Mouse (Mus musculus): Measurements from ENCODE around the gene Fbxo34.
A peak's percentile ranks its signal among the peaks of the same experiment; 100 is the strongest.
"Not testable (repeated sequence)": the region's sequence is repeated elsewhere in the genome, so short reads cannot be mapped to it uniquely, and the experiment has no call there.

Fbxo34 gene

GRCm38 (mm10) chr14:47563106-47563505 lies 112.9 kb downstream of the Fbxo34 start:
- DNase-seq = peak; percentile 61 to 73

DNA sequence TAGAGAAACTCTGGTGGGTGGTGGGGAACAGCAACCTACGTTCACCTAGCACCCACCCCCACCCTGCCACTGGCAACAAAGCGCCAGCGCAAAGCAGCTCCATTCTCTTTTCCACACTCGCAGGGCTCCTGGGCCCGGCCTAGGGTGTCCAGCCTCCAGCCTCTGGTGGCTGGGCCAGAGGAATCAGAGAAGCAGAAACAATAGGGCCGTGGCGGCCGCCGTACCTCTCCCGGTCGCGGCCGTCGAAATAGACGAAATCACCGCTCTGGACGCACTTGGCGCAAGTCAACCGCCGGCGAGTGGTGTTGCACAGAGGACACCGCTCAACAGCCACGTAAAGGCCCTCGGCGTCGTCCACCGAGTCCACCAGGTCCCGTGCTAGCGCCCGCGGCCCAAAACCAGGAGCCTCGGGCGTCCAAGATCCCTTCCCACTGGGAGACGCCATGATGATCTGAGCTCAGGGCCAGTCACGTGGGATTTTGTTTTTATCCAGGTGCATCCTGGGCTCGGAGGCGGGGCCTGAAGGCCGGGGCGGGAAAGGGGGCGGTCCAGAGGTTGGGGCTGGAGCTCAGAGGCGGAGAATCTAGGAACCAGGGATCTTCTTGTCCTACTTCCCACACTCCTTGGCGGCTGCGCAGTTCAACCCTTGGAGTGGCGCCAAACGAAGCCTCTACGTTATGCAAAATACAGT lies 117.9 kb downstream of the Fbxo34 start:
- peak; percentile 98 to 99 for DNase-seq

- DNase-seq = not testable (repeated sequence)
Measured at GRCm38 (mm10) chr14:47570549-47570948, 120.3 kb downstream of the Fbxo34 start, which contains the start of gene Atg14. Gene Atg14 (minus strand): TSS chr14:47570649.

GRCm38 (mm10) chr14:47572707-47573106 lies 122.5 kb downstream of the Fbxo34 start:
- no peak for DNase-seq

GRCm38 (mm10) chr14:47574721-47575120 lies 124.5 kb downstream of the Fbxo34 start:
- DNase-seq = no peak

DNA sequence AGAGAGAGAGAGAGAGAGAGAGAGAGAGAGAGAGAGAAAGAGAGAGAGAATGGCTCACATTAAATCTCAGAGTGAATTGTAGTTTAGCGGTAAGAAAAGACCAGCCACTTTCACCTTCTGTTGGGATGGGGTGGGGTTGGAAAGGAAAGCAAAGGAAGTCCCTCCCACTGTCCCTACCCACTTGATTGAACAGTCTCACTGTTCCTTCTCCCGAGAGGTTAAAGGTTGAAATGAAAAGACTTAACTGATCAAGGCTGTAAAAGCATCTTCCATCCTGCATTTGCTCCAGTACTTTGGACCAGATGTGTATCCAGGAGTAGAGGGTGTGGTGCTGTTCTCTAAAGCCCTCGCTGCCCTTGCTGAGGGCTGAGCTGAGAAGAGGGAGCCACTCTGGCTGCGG lies 126.5 kb downstream of the Fbxo34 start:
- no peak for DNase-seq

- peak; percentile 33 to 70 for DNase-seq
Measured at GRCm38 (mm10) chr14:47578086-47578485, 127.9 kb downstream of the Fbxo34 start.

- DNase-seq = peak in 1 of 2 experiments; percentile 15
Measured at GRCm38 (mm10) chr14:47581280-47581679, 131.1 kb downstream of the Fbxo34 start.
